Mouse (Mus musculus): ENCODE data around the gene Wdr6. TPM values are rescaled to one million over a fixed set of nuclear protein-coding genes. Genes with fewer than 3 reads are reported as not detected.
A peak's percentile ranks its signal among the peaks of the same experiment; 100 is the strongest.

Gene Wdr6
- polyA plus RNA-seq, 2 experiments = 8.4 TPM

DNA sequence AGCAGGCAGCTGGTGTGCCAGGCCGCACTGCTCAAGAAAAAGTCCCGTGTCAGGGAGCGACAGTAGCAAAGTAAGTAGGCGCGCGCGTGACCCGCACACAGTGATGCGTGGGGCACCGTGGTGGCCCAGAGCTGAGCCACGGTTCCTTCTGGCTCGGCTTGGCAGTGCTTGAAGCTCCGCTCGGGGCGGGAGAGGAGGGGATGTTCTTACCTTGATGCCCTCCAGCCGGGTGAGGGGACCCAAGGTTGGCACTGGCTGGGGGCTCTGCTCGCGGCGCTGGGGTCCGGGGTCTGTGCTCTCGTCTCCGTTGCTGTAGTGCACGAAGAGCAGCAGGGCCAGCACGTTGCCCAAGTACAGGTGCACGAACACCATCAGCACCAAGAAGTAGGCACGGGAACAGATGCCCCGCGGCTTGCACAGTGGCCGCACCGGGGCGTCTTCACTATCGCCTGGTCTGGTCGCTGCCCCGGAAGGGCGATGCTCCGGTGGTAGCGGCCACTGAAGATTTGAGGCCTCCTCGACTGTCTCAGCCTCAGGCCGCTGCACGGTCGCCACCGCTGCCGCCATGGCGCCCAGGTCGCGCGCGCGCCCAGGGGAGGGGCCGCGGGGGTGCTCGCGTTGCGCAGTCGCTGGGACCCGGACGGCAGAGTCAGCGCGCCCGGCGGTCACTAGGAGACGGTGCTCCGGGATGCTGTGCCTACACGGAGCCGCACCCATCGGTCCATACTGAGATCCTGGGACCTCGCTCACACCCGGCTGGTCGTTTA is 18.6 kb upstream of the Wdr6 start, which contains the start of gene P4htm:
Gene P4htm, minus strand, starts transcription at position 670 of the 767 bp plus-strand sequence.
- no peaks in the 10 kb centered on the region; the same call in 1 of the 2 replicates for H3K27me3 ChIP-seq (ENCODE audit: control insufficient read depth, insufficient read depth, low read length)
- no peak for DNase-seq (ENCODE audit: low read depth in 3 of 3, low spot score in 3 of 3)
- peak within 1 kb of the TSS; percentile 47 for H3K9ac ChIP-seq (replicated peaks)
- H3K4me1 ChIP-seq (replicated peaks; ENCODE audit: control insufficient read depth in 2 of 2, insufficient read depth in 2 of 2, low read length in 1 of 2) = no peaks in the 10 kb centered on the region
- TF ChIP-seq CTCF (IDR thresholded peaks at IDR 0.05; ENCODE audit: low read depth) (no peak), EP300 (IDR thresholded peaks at IDR 0.05; ENCODE audit: low read depth) (no peak)
- peak within 1 kb of the TSS; percentile 49 to 62 for H3K4me3 ChIP-seq (ENCODE audit: insufficient read depth in 1 of 2, low read depth in 2 of 2, low read length in 2 of 2)
- 7% methylated on average over 69 of the region's 69 CpGs for WGBS (ENCODE audit: insufficient replicate concordance)
- H3K4me2 ChIP-seq (ENCODE audit: low read depth) = peak within 1 kb of the TSS; percentile 83
- no peaks in the 10 kb centered on the region for H3K9me3 ChIP-seq (ENCODE audit: control insufficient read depth, low read length)
- H3K27ac ChIP-seq = no peak within 1 kb of the TSS
- ATAC-seq (ENCODE audit: insufficient read depth) = peak; percentile 62
- H3K36me3 ChIP-seq (replicated peaks; ENCODE audit: control insufficient read depth, insufficient read depth, low read depth) = no peaks in the 10 kb centered on the region

DNA sequence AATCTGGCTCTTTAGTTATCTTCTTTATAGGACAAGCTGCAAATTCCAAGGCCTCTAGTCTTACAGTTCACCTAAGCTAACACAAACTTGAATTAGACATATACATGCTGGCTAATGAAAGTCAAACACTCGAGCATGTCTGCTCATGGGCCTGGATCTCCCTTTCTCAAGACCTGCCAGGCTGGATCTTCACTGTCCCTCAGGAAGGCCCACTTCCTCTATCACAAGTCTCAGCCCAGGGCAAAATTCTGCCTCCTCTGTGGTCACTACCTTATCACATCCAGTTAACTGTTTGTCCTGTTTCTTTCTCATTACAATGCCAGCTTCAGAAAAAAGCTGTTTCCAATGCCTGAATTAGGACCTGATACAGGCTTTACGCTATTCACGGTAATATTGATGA is 15.8 kb upstream of the Wdr6 start:
- no peak for ATAC-seq (ENCODE audit: insufficient read depth)
- Histone ChIP-seq H3K9me3 (ENCODE audit: control insufficient read depth, low read length) (no peaks in the 10 kb centered on the region), H3K9ac (replicated peaks) (no peak overlapping the region), H3K4me1 (replicated peaks; ENCODE audit: control insufficient read depth in 2 of 2, insufficient read depth in 2 of 2, low read length in 1 of 2) (no peaks in the 10 kb centered on the region), H3K4me2 (ENCODE audit: low read depth) (no peak overlapping the region), H3K36me3 (replicated peaks; ENCODE audit: control insufficient read depth, insufficient read depth, low read depth) (no peaks in the 10 kb centered on the region), H3K27ac (no peak overlapping the region), H3K27me3 (ENCODE audit: control insufficient read depth, insufficient read depth, low read length) (no peaks in the 10 kb centered on the region; the same call in 1 of the 2 replicates), H3K4me3 (ENCODE audit: insufficient read depth in 1 of 2, low read depth in 2 of 2, low read length in 2 of 2) (no peak overlapping the region)
- 23% methylated on average over 3 of the region's 3 CpGs for WGBS (ENCODE audit: insufficient replicate concordance)
- TF ChIP-seq EP300 (IDR thresholded peaks at IDR 0.05; ENCODE audit: low read depth) (no peak), CTCF (IDR thresholded peaks at IDR 0.05; ENCODE audit: low read depth) (no peak)
- no peak for DNase-seq (ENCODE audit: low read depth in 3 of 3, low spot score in 3 of 3)

DNA sequence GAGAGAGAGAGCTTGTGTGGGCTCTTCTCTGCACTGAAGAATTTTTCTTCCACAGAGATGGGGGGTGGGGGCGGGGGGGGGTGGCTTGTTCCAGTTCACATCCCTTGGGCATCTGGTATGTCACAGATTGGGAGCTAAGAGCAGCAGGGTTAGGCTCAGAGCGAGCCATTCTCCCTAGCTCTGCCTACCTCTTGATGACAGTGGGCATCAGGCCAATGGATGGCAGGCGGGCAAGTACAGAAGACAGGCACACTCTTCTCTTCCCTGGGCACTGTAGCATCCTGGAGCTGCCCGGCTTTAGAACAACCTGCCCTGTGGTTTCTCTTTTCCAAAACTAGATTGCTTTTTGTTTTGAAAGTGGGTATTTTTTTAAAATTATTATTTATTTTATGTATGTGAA is 12.9 kb upstream of the Wdr6 start:
- H3K4me2 ChIP-seq (ENCODE audit: low read depth) = no peak overlapping the region
- no peak for ATAC-seq (ENCODE audit: insufficient read depth)
- H3K9ac ChIP-seq (replicated peaks) = no peak overlapping the region
- H3K4me1 ChIP-seq (replicated peaks; ENCODE audit: control insufficient read depth in 2 of 2, insufficient read depth in 2 of 2, low read length in 1 of 2) = peaks cover 0 to 5% of the 10 kb centered on the region in 2 experiments; a peak in 2 of 4 replicates
- TF ChIP-seq EP300 (IDR thresholded peaks at IDR 0.05; ENCODE audit: low read depth) = no peak
- no peak for TF ChIP-seq CTCF (IDR thresholded peaks at IDR 0.05; ENCODE audit: low read depth)
- 71% methylated on average over 4 of the region's 4 CpGs for WGBS (ENCODE audit: insufficient replicate concordance)
- no peaks in the 10 kb centered on the region for H3K27me3 ChIP-seq (ENCODE audit: control insufficient read depth, insufficient read depth, low read length)
- no peak for DNase-seq (ENCODE audit: low read depth in 3 of 3, low spot score in 3 of 3)
- H3K36me3 ChIP-seq (replicated peaks; ENCODE audit: control insufficient read depth, insufficient read depth, low read depth) = no peaks in the 10 kb centered on the region
- no peak overlapping the region for H3K4me3 ChIP-seq (ENCODE audit: insufficient read depth in 1 of 2, low read depth in 2 of 2, low read length in 2 of 2)
- no peak overlapping the region for H3K27ac ChIP-seq
- H3K9me3 ChIP-seq (ENCODE audit: control insufficient read depth, low read length) = no peaks in the 10 kb centered on the region

DNA sequence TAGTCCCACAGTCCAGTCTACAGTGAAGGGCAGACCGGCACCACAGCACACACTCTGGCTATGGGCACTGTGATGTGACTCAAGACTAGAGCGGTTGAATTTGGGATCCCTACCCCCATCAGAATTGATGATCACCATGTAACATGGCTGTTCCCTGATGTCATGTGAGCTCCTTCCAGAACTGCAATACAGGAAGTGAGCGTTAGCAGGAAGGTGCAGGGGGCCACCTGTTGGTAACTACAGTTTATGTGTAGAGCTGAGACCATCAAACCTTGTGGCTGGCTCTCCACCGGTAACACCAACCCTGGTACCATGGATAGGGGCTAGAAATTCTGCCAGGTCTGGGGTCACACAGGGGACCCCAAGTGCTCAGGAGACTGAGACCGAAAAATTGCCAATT is 10.7 kb upstream of the Wdr6 start:
- Histone ChIP-seq H3K27me3 (ENCODE audit: control insufficient read depth, insufficient read depth, low read length) (no peaks in the 10 kb centered on the region), H3K9ac (replicated peaks) (no peak overlapping the region), H3K4me2 (ENCODE audit: low read depth) (no peak overlapping the region), H3K36me3 (replicated peaks; ENCODE audit: control insufficient read depth, insufficient read depth, low read depth) (no peaks in the 10 kb centered on the region), H3K27ac (no peak overlapping the region), H3K4me3 (ENCODE audit: insufficient read depth in 1 of 2, low read depth in 2 of 2, low read length in 2 of 2) (no peak overlapping the region), H3K9me3 (ENCODE audit: control insufficient read depth, low read length) (no peaks in the 10 kb centered on the region), H3K4me1 (replicated peaks; ENCODE audit: control insufficient read depth in 2 of 2, insufficient read depth in 2 of 2, low read length in 1 of 2) (peaks cover 0 to 5% of the 10 kb centered on the region in 2 experiments; a peak in 2 of 4 replicates)
- TF ChIP-seq CTCF (IDR thresholded peaks at IDR 0.05; ENCODE audit: low read depth) = peak; percentile 44
- TF ChIP-seq EP300 (IDR thresholded peaks at IDR 0.05; ENCODE audit: low read depth) = no peak
- DNase-seq (ENCODE audit: low read depth in 3 of 3, low spot score in 3 of 3) = no peak
- no peak for ATAC-seq (ENCODE audit: insufficient read depth)
- 61% methylated on average over 5 of the region's 5 CpGs for WGBS (ENCODE audit: insufficient replicate concordance)

DNA sequence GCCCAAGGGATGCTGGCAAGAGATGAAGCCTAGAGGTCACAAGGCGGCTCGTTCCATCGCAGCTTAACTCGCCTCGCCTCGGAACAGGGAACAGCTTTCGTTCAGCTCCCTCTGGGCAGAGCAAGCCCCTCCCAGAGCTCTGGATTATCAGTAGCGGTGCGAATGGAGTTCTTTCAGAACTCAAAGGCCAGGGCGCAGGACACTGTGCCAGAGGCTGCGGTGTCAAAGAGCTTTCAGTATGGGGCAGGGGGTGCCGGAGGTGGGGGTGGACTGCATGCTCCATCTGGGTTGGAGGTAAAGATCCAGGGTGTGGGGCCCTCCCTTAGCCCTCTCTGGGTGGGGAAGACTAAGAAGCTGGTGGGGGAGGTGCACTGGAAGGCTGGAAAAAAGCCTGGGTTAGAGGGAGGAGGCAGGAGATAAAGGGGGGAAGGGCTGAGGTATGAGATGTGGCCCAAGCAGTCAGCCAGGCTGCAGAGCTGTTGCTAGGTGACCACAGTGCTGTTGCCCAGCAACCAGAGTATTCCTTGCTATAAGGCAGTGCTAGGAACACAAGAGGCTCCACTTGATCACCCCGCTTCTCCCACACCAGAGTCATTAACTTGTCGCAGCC is 9.1 kb upstream of the Wdr6 start:
- H3K4me3 ChIP-seq (ENCODE audit: insufficient read depth in 1 of 2, low read depth in 2 of 2, low read length in 2 of 2) = no peak overlapping the region
- TF ChIP-seq CTCF (IDR thresholded peaks at IDR 0.05; ENCODE audit: low read depth) (no peak), EP300 (IDR thresholded peaks at IDR 0.05; ENCODE audit: low read depth) (no peak)
- H3K36me3 ChIP-seq (replicated peaks; ENCODE audit: control insufficient read depth, insufficient read depth, low read depth) = no peaks in the 10 kb centered on the region
- WGBS (ENCODE audit: insufficient replicate concordance) = 38% methylated on average over 14 of the region's 14 CpGs
- ATAC-seq (ENCODE audit: insufficient read depth) (no peak), DNase-seq (ENCODE audit: low read depth in 3 of 3, low spot score in 3 of 3) (no peak)
- H3K27me3 ChIP-seq (ENCODE audit: control insufficient read depth, insufficient read depth, low read length) = no peaks in the 10 kb centered on the region
- H3K4me2 ChIP-seq (ENCODE audit: low read depth) = no peak overlapping the region
- H3K9me3 ChIP-seq (ENCODE audit: control insufficient read depth, low read length) = no peaks in the 10 kb centered on the region
- no peak overlapping the region for H3K27ac ChIP-seq
- H3K9ac ChIP-seq (replicated peaks) = no peak overlapping the region
- H3K4me1 ChIP-seq (replicated peaks; ENCODE audit: control insufficient read depth in 2 of 2, insufficient read depth in 2 of 2, low read length in 1 of 2) = peaks cover 0 to 5% of the 10 kb centered on the region in 2 experiments; a peak in 2 of 4 replicates

Measured in liver, embryonic 14.5 days (tissue).